Comparison of ENCODE assay signal across 17 mouse cellular contexts in the genomic region with DNA sequence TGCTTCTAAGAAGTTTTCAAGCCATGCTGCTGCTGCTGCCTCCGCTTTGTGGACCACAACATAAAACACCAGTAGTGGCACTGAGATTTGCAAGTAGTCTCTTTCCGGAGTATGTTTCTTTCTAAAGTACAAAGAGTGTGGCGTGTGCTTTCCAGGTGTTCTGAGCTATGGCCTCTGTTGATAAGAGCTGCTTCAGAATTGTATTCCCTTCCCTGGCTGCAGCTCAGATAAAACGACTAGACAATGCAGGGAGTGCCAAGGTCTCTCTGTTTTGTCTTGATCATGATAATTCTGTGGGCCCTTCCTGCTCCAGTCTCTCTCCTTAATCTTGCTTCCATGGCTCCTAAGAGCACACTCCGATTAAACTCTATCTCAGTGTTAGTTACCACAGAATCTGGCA. TPM values are rescaled to one million over a fixed set of nuclear protein-coding genes. Genes with fewer than 3 reads are reported as not detected.
"Had no signal": no experiment of that assay in that cellular context is flagged by ENCODE, and none has a peak within 500 bp of the region (broad histone marks: within the 10 kb centered on the region; RNA-seq: fewer than 3 reads in every experiment).

No protein-coding gene starts in this region.

- H3K9ac ChIP-seq: neural tube, embryonic 12.5 days; neural tube, embryonic 13.5 days; neural tube, embryonic 15.5 days; stomach, embryonic 15.5 days had no signal

- H3K4me2 ChIP-seq: neural tube, embryonic 12.5 days; neural tube, embryonic 13.5 days; neural tube, embryonic 15.5 days; stomach, embryonic 15.5 days had no signal

- H3K27ac ChIP-seq: neural tube, embryonic 12.5 days; neural tube, embryonic 13.5 days; neural tube, embryonic 15.5 days; stomach, embryonic 15.5 days had no signal

- H3K4me3 ChIP-seq: neural tube, embryonic 12.5 days; neural tube, embryonic 13.5 days; neural tube, embryonic 15.5 days; stomach, embryonic 15.5 days had no signal

- H3K27me3 ChIP-seq: neural tube, embryonic 12.5 days; neural tube, embryonic 13.5 days; neural tube, embryonic 15.5 days; stomach, embryonic 15.5 days had no signal

- H3K36me3 ChIP-seq: neural tube, embryonic 12.5 days; neural tube, embryonic 13.5 days; neural tube, embryonic 15.5 days; stomach, embryonic 15.5 days had no signal

- H3K9me3 ChIP-seq: neural tube, embryonic 12.5 days; neural tube, embryonic 13.5 days; neural tube, embryonic 15.5 days; stomach, embryonic 15.5 days had no signal

- DNase-seq: retina, postnatal 1 day; right cerebral cortex, adult 18-20 months; right cerebral cortex, postnatal 14 days; right cerebral cortex, postnatal 25 days; right cerebral cortex, postnatal 4 days; spleen, adult 18-20 months; thymus, adult 18-20 months; thymus, adult 2 months; thymus, postnatal 14 days; thymus, postnatal 25 days; thymus, postnatal 36 days; thymus, postnatal 4 days had no signal

- H3K4me1 ChIP-seq: neural tube, embryonic 12.5 days; stomach, embryonic 15.5 days had no signal

RNA-seq across cellular contexts. Expression of gene Flrt3, which starts 36.3 kb away (rescaled TPM):
- total RNA-seq: neutrophil, adult 5-6 weeks had no signal
